In genomic region chr12:117174189-117174588, GRCm38 (mm10) we compare ENCODE assay signal across 20 mouse cellular contexts.
DNase-seq lines count a peak whose midpoint lies in the region; ATAC-seq lines count a peak whose summit lies in the region.
"Had no signal": no experiment of that assay in that cellular context is flagged by ENCODE, and none has a peak within 500 bp of the region (broad histone marks: within the 10 kb centered on the region; RNA-seq: fewer than 3 reads in every experiment).

No protein-coding gene starts in this region.

- no peak overlapping the region for H3K9ac ChIP-seq in heart, embryonic 16.5 days (ENCODE audit: low read length)
- peak overlapping the region; percentile 25 for H3K9ac ChIP-seq in forebrain, embryonic 12.5 days
- peak overlapping the region; percentile 2; the same call in 1 of the 2 replicates for H3K9ac ChIP-seq in hindbrain, embryonic 13.5 days
- peak overlapping the region; percentile 7; the same call in 1 of the 2 replicates for H3K9ac ChIP-seq in midbrain, embryonic 15.5 days
- H3K9ac ChIP-seq: heart, embryonic 15.5 days; liver, embryonic 13.5 days had no signal

- peaks cover 11% of the 10 kb centered on the region for H3K4me1 ChIP-seq in heart, embryonic 16.5 days (ENCODE audit: control insufficient read depth, insufficient read depth, low read length)
- H3K4me1 ChIP-seq in forebrain, embryonic 12.5 days = peaks cover 95% of the 10 kb centered on the region
- peaks cover 74% of the 10 kb centered on the region for H3K4me1 ChIP-seq in hindbrain, embryonic 13.5 days (replicated peaks)
- H3K4me1 ChIP-seq in midbrain, embryonic 15.5 days = peaks cover 90% of the 10 kb centered on the region
- H3K4me1 ChIP-seq: liver, embryonic 13.5 days; megakaryocyte, embryonic 14.5 days had no signal

- 0 out of 2 replicates have a peak, but pooled peaks have one; percentile 28 for ATAC-seq in heart, embryonic 16.5 days (replicated peaks; ENCODE audit: extremely low read depth, insufficient read depth, low FRiP score)
- no peak for ATAC-seq in forebrain, embryonic 12.5 days (ENCODE audit: low FRiP score)
- no peak for ATAC-seq in hindbrain, embryonic 13.5 days (ENCODE audit: low FRiP score)
- ATAC-seq in midbrain, embryonic 15.5 days (replicated peaks) = no peak
- ATAC-seq: inflammation-experienced regulatory T-cells, adult 6 months had no signal

- peaks cover 2% of the 10 kb centered on the region; the same call in 1 of the 2 replicates for H3K27me3 ChIP-seq in heart, embryonic 16.5 days (ENCODE audit: control insufficient read depth, insufficient read depth, low read length)
- peaks cover 39% of the 10 kb centered on the region for H3K27me3 ChIP-seq in forebrain, embryonic 12.5 days
- H3K27me3 ChIP-seq in hindbrain, embryonic 13.5 days = no peaks in the 10 kb centered on the region
- no peaks in the 10 kb centered on the region for H3K27me3 ChIP-seq in midbrain, embryonic 15.5 days (replicated peaks)
- H3K27me3 ChIP-seq: liver, embryonic 13.5 days had no signal

- no peaks in the 10 kb centered on the region for H3K9me3 ChIP-seq in heart, embryonic 16.5 days (replicated peaks; ENCODE audit: control insufficient read depth, low read length)
- H3K9me3 ChIP-seq in forebrain, embryonic 12.5 days = no peaks in the 10 kb centered on the region
- no peaks in the 10 kb centered on the region for H3K9me3 ChIP-seq in hindbrain, embryonic 13.5 days
- no peaks in the 10 kb centered on the region for H3K9me3 ChIP-seq in midbrain, embryonic 15.5 days
- H3K9me3 ChIP-seq: heart, embryonic 15.5 days; liver, embryonic 13.5 days; megakaryocyte, embryonic 14.5 days had no signal

- no peak overlapping the region for H3K4me3 ChIP-seq in heart, embryonic 16.5 days (ENCODE audit: low read length)
- no peak overlapping the region for H3K4me3 ChIP-seq in forebrain, embryonic 12.5 days (replicated peaks)
- no peak overlapping the region for H3K4me3 ChIP-seq in hindbrain, embryonic 13.5 days
- H3K4me3 ChIP-seq in midbrain, embryonic 15.5 days = no peak overlapping the region
- H3K4me3 ChIP-seq: heart, adult 2 months; heart, embryonic 15.5 days; liver, embryonic 13.5 days; megakaryocyte, embryonic 14.5 days had no signal

- WGBS in heart, embryonic 16.5 days = 9% methylated on average over 3 of the region's 3 CpGs
- WGBS in forebrain, embryonic 12.5 days = 8% methylated on average over 3 of the region's 3 CpGs
- 21% methylated on average over 3 of the region's 3 CpGs for WGBS in hindbrain, embryonic 13.5 days
- WGBS in midbrain, embryonic 15.5 days = 4% methylated on average over 3 of the region's 3 CpGs

- no peak overlapping the region for H3K27ac ChIP-seq in heart, embryonic 16.5 days (ENCODE audit: low read length)
- H3K27ac ChIP-seq in forebrain, embryonic 12.5 days = peak overlapping the region; percentile 92
- H3K27ac ChIP-seq in hindbrain, embryonic 13.5 days = peak overlapping the region; percentile 3; the same call in 1 of the 2 replicates
- peak overlapping the region; percentile 85 for H3K27ac ChIP-seq in midbrain, embryonic 15.5 days
- H3K27ac ChIP-seq: heart, adult 2 months; heart, embryonic 15.5 days; liver, embryonic 13.5 days had no signal

- no peak for DNase-seq in heart, postnatal 14 days
- no peak for DNase-seq in kidney, postnatal 25 days
- no peak for DNase-seq in lung, adult 18-20 months
- DNase-seq: B cell, adult 2 months; cerebellum, postnatal 14 days; gastrocnemius, postnatal 14 days; heart, adult 2 months; kidney, adult 9 months; layer of hippocampus, postnatal 36 days; left cerebral cortex, postnatal 4 days; liver, embryonic 13.5 days; lung, postnatal 10 days; retina, postnatal 1 day had no signal

- H3K4me2 ChIP-seq in heart, embryonic 16.5 days (ENCODE audit: low read depth, low read length) = no peak overlapping the region
- H3K4me2 ChIP-seq in forebrain, embryonic 12.5 days = peak overlapping the region; percentile 34; the same call in 1 of the 2 replicates
- no peak overlapping the region for H3K4me2 ChIP-seq in hindbrain, embryonic 13.5 days
- peak overlapping the region; percentile 12; the same call in 1 of the 2 replicates for H3K4me2 ChIP-seq in midbrain, embryonic 15.5 days
- H3K4me2 ChIP-seq: heart, embryonic 15.5 days; liver, embryonic 13.5 days had no signal

- intact Hi-C loops in heart, postnatal 14 days (cut with DNase I) = no loop called here

- H3K36me3 ChIP-seq in heart, embryonic 16.5 days (ENCODE audit: control insufficient read depth, insufficient read depth) = no peaks in the 10 kb centered on the region
- H3K36me3 ChIP-seq in forebrain, embryonic 12.5 days (replicated peaks) = no peaks in the 10 kb centered on the region; the same call in 1 of the 2 replicates
- H3K36me3 ChIP-seq in hindbrain, embryonic 13.5 days = no peaks in the 10 kb centered on the region
- no peaks in the 10 kb centered on the region for H3K36me3 ChIP-seq in midbrain, embryonic 15.5 days (replicated peaks)
- H3K36me3 ChIP-seq: heart, embryonic 15.5 days; liver, embryonic 13.5 days had no signal

Comparison
In these comparisons a context has a peak if more than half of its experiments do, and no peak if none do; other contexts are left out.
1. H3K4me2 ChIP-seq: peak in forebrain, embryonic 12.5 days (single experiment) and midbrain, embryonic 15.5 days (single experiment); none in heart, embryonic 16.5 days (single experiment) and hindbrain, embryonic 13.5 days (single experiment).